Mouse (Mus musculus) adrenal gland, postnatal 4 days (tissue): ENCODE measurements around the gene Olfr1008. TPM values are rescaled to one million over a fixed set of nuclear protein-coding genes. Genes with fewer than 3 reads are reported as not detected.
"Not testable (repeated sequence)": the region's sequence is repeated elsewhere in the genome, so short reads cannot be mapped to it uniquely, and the experiment has no call there.

Experiments
- DNase-seq, 2 experiments: peaks; one replicate each; pipeline ENCODE4 v3.0.0; 2021 to 2022; ENCODE audit warnings: low spot score in 2 of 2, mixed read lengths in 2 of 2
- long read RNA-seq, 2 experiments: library from polyadenylated mRNA; stranded (forward); transcript quantifications; one replicate each; pipeline ENCODE4 v2.0.0; 2021
- total RNA-seq, 2 experiments: library from RNA; stranded (reverse); gene quantifications; 2 replicates each; pipeline ENCODE4 v1.2.3; 2021

The Olfr1008 gene
- not detected for total RNA-seq
- long read RNA-seq, experiment 1: 0 reads
- long read RNA-seq, experiment 2: 0 reads

DNA sequence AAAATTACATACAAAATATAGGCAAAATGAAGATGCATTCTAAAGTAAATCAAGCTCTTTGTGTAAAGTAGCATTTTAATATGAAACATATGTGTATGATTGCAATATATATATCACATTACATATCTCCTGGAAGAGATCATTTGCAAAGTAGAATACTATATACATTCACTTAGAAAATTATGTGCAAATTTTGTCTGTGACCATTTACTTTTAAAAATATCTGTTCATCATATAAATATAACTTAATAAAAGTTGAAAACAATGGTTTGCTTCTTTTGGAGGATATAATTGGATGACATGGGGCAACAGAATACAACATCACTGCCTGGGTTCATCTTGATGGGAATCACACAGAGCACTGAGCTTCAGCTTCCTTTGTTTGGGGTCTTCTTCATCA is at the start of gene Olfr1008:
Gene Olfr1008 (plus strand): TSS at position 301 of the 400 bp plus-strand sequence.
- no peak for DNase-seq

DNA sequence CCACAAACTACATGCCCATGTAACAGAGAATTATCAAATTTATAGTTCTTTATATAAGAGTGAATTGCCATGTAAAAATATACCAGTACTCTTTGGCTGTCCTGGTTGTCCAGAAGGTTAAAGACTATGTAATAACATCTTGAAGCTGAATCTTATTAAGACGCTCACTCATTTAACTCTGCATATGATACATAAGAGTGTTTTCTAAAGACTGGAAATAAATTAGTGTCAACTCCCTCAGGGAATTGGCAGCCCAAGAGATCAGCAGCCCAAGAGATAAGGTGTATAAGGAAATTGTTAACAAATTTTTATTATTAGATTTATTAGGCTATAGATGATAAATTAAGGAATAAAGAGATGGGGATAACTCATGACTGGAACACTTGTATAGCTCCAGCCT is 38.6 kb upstream of the Olfr1008 start, which contains the start of gene Olfr1002:
Gene Olfr1002 (minus strand): TSS at position 101 of the 400 bp plus-strand sequence.
- no peak for DNase-seq

DNA sequence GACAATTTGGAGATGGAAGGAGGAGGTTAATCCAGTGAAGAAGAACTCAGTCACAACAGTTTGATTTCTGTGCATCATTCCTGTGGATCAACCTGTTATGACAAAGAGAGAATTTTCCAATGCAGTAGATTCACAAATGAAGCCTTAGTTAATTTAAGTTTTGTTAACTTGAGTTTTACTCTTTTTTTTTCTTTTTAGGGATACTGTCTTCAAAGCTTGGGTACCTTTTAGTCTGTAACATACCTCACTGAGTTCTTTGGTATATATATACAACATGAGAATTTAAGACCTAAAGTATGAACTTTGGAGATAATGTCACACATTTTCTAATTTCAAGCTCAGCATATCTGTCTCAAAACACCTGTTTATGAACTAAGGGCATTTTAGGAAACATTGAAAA is 24.9 kb upstream of the Olfr1008 start, which contains the start of gene Olfr154:
Gene Olfr154 (minus strand): TSS at position 101 of the 400 bp plus-strand sequence.
- not testable (repeated sequence) for DNase-seq

DNA sequence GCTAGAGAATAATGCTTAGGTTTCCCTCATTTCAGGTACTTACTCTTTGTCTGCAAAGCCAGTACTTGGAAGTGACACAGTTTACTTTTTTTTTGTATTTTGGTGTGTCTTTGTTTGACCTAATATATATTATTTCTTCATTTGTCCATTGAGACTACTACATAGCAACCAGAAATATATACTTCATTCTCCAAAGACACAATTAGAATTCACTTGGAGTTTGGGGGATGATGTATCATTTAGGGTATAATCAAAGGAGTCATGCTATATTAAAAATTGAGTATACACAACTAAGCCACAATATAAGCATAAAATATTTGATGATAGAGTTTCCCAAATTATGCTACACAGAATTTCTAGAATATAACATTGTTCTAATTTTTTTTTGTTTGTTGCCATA is 10.6 kb upstream of the Olfr1008 start, which contains the start of gene Olfr1006:
Gene Olfr1006 (minus strand): TSS at position 101 of the 400 bp plus-strand sequence.
- no peak for DNase-seq

- DNase-seq: not testable (repeated sequence)
Measured at GRCm38 (mm10) chr2:85710680-85711079, 21.4 kb downstream of the Olfr1008 start.

DNA sequence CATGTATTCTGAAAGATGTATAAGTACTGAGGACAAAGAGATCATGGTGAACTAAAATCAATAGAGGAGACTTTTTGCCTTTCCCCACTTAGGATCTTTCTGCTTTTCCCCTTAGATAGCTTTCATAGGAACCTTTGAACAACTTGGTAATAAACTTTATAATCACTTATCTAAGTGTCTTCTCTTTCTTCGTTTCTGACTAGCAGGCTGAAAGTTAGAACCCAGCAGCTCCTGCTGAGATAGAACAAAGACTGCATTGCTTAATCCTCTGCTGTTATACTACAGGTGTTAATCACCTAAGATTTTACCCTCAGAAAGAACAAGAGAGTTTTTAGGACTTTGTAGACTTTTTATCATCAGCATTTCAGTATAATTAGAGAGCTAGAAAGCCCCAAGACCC is 21.9 kb downstream of the Olfr1008 start:
- no peak for DNase-seq

GRCm38 (mm10) chr2:85715119-85715518 is 25.9 kb downstream of the Olfr1008 start, which contains the start of gene Olfr1009:
Olfr1009 (plus strand) TSS chr2:85715419.
- no peak for DNase-seq

DNA sequence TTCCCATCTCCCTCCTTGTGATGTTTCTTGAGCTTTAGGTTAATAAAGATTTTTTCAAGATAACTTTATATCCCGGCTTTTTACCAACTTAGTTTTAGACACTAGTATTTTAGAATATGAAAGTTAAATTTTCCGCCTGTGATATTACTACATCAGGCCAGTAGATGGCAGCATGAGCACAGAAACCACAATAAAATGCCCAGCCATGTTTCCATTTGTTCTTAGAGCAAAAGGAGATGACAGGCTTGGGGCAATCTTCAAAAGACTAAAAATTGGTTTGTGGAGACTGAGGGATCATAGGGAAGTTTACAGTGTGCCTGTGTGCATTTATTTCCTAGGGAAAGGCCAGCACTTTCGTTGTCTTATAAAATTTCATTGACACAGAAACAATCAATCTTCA is 36.6 kb downstream of the Olfr1008 start:
- DNase-seq: no peak

Other genes with a start within 250 kb of the Olfr1008 start
- not detected for gene Olfr995, start 245.8 kb upstream of the Olfr1008 start, total RNA-seq
- under 1 TPM; 0.34 to 0.48 TPM for gene 4833423E24Rik, start 170.4 kb upstream of the Olfr1008 start, total RNA-seq
- not detected for gene Olfr996, start 110.2 kb upstream of the Olfr1008 start, total RNA-seq
- gene Olfr998, start 100.5 kb upstream of the Olfr1008 start, total RNA-seq: not detected
- not detected for gene Olfr1000, start 77.5 kb upstream of the Olfr1008 start, total RNA-seq
- not detected for gene Olfr1002, start 38.7 kb upstream of the Olfr1008 start, total RNA-seq
- gene Olfr154, start 25.0 kb upstream of the Olfr1008 start, total RNA-seq: not detected
- gene Olfr1006, start 10.7 kb upstream of the Olfr1008 start, total RNA-seq: not detected
- under 1 TPM in 1 of 2 experiments, not detected in 1; 0.11 TPM for gene Olfr1009, start 26.0 kb downstream of the Olfr1008 start, total RNA-seq
- gene Olfr1012, start 73.3 kb downstream of the Olfr1008 start, total RNA-seq: not detected
- not detected for gene Olfr1013, start 77.7 kb downstream of the Olfr1008 start, total RNA-seq
- gene Olfr1014, start 83.3 kb downstream of the Olfr1008 start, total RNA-seq: not detected
- gene Olfr1015, start 92.6 kb downstream of the Olfr1008 start, total RNA-seq: not detected
- not detected for gene Olfr1016, start 113.1 kb downstream of the Olfr1008 start, total RNA-seq
- not detected for gene Olfr1018, start 129.0 kb downstream of the Olfr1008 start, total RNA-seq
- gene Olfr1019, start 156.1 kb downstream of the Olfr1008 start, total RNA-seq: not detected
- gene Olfr1020, start 157.6 kb downstream of the Olfr1008 start, total RNA-seq: not detected
- gene Olfr1022, start 179.2 kb downstream of the Olfr1008 start, total RNA-seq: not detected
- not detected for gene Olfr1023, start 196.2 kb downstream of the Olfr1008 start, total RNA-seq
- not detected for gene Olfr1024, start 215.6 kb downstream of the Olfr1008 start, total RNA-seq
- gene Olfr1025-ps1, start 225.8 kb downstream of the Olfr1008 start, total RNA-seq: not detected
- not detected for gene Olfr1026, start 232.1 kb downstream of the Olfr1008 start, total RNA-seq